Mouse (Mus musculus) ES-Bruce4 (cell line): Measurements from ENCODE around the gene Wars. TPM values are rescaled to one million over a fixed set of nuclear protein-coding genes. Genes with fewer than 3 reads are reported as not detected.
A peak's percentile ranks its signal among the peaks of the same experiment; 100 is the strongest.

Experiments
- H3K27ac ChIP-seq: 2 replicates; pipeline ENCODE4 v1.5.1; 2012; ENCODE audit warnings: low read length, inconsistent platforms; ENCODE audit not compliant: insufficient read depth
- H3K27me3 ChIP-seq: 2 replicates; pipeline ENCODE4 v1.6.1; 2012; ENCODE audit warnings: mild to moderate bottlenecking, low read length, inconsistent platforms; ENCODE audit not compliant: control insufficient read depth, poor library complexity, insufficient read depth, severe bottlenecking
- H3K36me3 ChIP-seq: 2 replicates; pipeline ENCODE4 v1.6.1; 2012; ENCODE audit warnings: inconsistent platforms, mild to moderate bottlenecking, low read length, moderate library complexity; ENCODE audit not compliant: control insufficient read depth, poor library complexity, insufficient read depth, severe bottlenecking
- H3K4me1 ChIP-seq: one replicate; pipeline ENCODE4 v1.8.1; 2011; ENCODE audit warnings: low read length; ENCODE audit not compliant: control insufficient read depth, insufficient read depth
- H3K4me3 ChIP-seq: 2 replicates; pipeline ENCODE4 v1.5.1; 2011; ENCODE audit warnings: low read depth, mild to moderate bottlenecking, low read length
- H3K9ac ChIP-seq: 2 replicates; pipeline ENCODE4 v1.6.1; 2012; ENCODE audit warnings: low read depth, mild to moderate bottlenecking, inconsistent platforms; ENCODE audit not compliant: poor library complexity, severe bottlenecking
- H3K9me3 ChIP-seq: replicated peaks from 2 replicates; pipeline ENCODE4 v1.6.1; 2012; ENCODE audit warnings: mild to moderate bottlenecking, low read length, inconsistent platforms; ENCODE audit not compliant: control insufficient read depth, poor library complexity, insufficient read depth, severe bottlenecking
- CTCF ChIP-seq: IDR thresholded peaks from one replicate; pipeline ENCODE4 v1.8.1; 2011; ENCODE audit warnings: low read depth, low read length
- EP300 ChIP-seq: IDR thresholded peaks from 2 replicates; pipeline ENCODE4 v1.6.1; 2011; ENCODE audit warnings: low read depth, low read length; ENCODE audit not compliant: insufficient read depth
- POLR2A ChIP-seq: IDR thresholded peaks from one replicate; pipeline ENCODE4 v1.8.1; 2011; ENCODE audit warnings: low read length; ENCODE audit not compliant: insufficient read depth
- polyA plus RNA-seq: library from polyadenylated mRNA; stranded (reverse); fragments of >200 nt; gene quantifications from 2 replicates; pipeline ENCODE4 v1.2.4, GENCODE M21; 2011; ENCODE audit warnings: low read depth; ENCODE audit not compliant: missing spikeins, insufficient read depth, insufficient read length

Gene Wars
- 68.0 and 71.4 TPM in 2 replicates for polyA plus RNA-seq

DNA sequence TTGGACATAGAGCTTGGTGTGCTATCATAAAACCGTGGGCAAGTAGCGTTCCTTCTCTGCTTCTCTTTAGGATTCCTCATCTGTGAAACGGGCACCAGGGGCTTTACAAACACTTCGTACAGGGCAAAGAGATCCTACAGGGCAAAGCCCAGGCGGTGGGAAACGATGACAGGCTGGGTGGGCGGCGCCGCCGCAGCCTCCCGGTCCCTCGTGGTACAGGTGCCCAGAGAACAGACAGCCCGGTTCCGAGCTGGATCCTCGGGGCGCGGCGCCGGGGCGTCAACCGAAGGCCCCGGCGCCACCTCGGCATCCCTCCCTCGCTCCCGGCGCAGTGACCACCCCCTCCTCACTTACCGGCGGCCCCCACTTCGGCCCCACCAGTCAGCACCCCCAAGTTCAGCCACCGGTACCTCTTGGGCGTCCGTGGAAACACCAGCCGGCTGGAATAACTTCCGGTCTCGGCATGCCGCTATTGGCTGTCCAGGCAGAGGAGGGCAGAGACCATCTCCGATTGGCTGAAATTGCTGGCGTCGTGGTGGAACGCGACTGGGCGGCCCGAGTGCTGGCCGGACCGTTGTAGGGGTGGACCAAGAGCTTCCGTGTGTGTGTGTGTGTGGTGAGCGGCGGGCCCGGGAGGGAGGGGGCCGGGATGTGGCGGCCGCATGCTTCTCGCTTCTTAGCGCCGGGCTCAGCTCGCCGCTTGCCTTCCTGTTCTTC lies at the start of gene Wars:
Gene Wars, minus strand, starts transcription at position 460 of the 717 bp plus-strand sequence.
- Histone ChIP-seq H3K27me3 (no peaks in the 10 kb centered on the region), H3K4me3 (peak within 1 kb of the TSS; percentile 100), H3K4me1 (no peaks in the 10 kb centered on the region), H3K9ac (peak within 1 kb of the TSS; percentile 81), H3K27ac (0 out of 2 replicates have a peak within 1 kb of the TSS, but pooled peaks have one; percentile 3), H3K9me3 (no peaks in the 10 kb centered on the region), H3K36me3 (no peaks in the 10 kb centered on the region; the same call in none of the 2 replicates)
- TF ChIP-seq CTCF (no peak), POLR2A (peak; percentile 92)

DNA sequence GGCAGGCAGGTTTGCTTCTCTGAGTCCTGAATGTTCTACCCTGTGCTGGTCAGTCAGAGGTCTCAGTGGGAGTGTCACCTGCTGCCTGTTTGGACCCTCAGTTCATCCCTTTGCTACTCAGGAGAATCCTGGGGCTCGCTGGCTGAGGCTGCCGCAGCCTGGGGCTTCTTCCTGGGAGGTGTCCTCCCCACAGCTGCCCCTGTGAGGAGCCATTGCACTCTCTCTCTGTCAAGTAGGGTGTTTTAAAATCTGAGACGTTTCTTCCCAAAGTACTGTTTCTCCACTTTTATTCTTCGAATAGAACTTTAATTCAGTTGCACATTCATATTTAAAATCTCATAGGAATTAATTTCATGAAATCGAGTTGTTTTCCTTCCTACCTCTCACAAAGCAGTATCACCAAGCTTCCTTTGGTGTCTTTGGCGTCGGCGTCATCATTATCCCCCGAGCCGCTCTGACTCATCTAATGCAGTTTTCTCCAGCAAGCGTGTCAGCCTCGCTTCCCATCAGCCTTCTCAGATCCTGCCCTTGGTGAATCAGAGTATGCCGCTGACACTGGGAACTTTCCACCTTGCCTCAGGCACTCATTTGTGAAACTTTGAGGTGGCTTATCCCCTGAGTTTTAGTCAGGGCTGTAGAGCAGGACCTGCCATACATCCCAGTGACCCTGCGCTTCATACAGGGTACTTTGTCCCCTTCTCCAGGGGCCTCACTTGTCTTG lies 48.4 kb upstream of the Wars start:
- no peak overlapping the region for H3K4me3 ChIP-seq
- H3K9me3 ChIP-seq: no peaks in the 10 kb centered on the region
- no peaks in the 10 kb centered on the region for H3K4me1 ChIP-seq
- no peaks in the 10 kb centered on the region for H3K36me3 ChIP-seq
- no peak for TF ChIP-seq CTCF
- H3K27me3 ChIP-seq: no peaks in the 10 kb centered on the region
- H3K27ac ChIP-seq: no peak overlapping the region
- H3K9ac ChIP-seq: no peak overlapping the region

DNA sequence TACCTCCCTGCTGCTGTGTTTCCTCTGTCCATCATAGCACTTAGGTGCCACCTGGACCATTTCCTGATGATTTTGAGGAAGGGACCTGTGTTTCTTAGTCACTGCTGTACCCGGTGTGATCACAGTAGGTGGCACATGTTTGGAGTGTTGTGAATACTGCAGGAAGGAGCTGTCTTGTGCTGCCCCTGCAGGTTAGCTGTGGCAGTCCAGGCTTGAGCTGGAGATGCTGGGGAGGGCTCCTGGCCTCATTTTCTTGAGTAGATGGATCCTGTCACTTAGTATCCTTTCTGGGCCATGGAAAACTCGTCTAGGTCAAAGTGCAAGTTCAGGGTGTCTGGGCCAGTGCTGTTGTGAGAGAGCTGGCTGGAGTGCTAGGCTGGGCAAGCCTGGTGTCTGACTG lies 47.3 kb upstream of the Wars start:
- Histone ChIP-seq H3K4me3 (no peak overlapping the region), H3K27me3 (no peaks in the 10 kb centered on the region), H3K9ac (no peak overlapping the region), H3K4me1 (no peaks in the 10 kb centered on the region), H3K9me3 (no peaks in the 10 kb centered on the region), H3K36me3 (no peaks in the 10 kb centered on the region), H3K27ac (no peak overlapping the region)
- TF ChIP-seq POLR2A (no peak), EP300 (no peak), CTCF (no peak)

DNA sequence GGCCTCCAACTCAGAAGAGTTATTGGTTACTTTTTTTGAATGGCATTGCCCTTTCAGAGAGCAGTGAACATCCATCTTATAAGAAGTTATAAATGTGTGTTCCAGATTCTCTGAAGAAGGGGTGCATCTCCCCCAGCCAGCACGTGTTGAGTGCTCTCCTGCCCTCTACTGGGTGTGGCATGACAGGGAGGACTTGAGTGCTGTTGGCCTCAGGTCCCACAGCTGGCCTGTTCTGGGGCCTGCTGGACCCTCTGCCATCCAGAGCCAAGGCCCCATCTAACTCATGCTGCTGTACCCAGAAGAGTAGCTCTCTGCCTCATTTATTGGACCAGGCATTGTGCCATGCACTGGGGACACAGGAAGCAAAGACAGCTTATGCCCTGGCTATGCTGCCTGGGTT lies 46.3 kb upstream of the Wars start:
- no peaks in the 10 kb centered on the region for H3K4me1 ChIP-seq
- H3K36me3 ChIP-seq: no peaks in the 10 kb centered on the region
- H3K9me3 ChIP-seq: no peaks in the 10 kb centered on the region
- no peak overlapping the region for H3K9ac ChIP-seq
- no peaks in the 10 kb centered on the region for H3K27me3 ChIP-seq
- TF ChIP-seq CTCF: no peak
- TF ChIP-seq EP300: no peak
- TF ChIP-seq POLR2A: no peak
- H3K27ac ChIP-seq: no peak overlapping the region
- H3K4me3 ChIP-seq: no peak overlapping the region

DNA sequence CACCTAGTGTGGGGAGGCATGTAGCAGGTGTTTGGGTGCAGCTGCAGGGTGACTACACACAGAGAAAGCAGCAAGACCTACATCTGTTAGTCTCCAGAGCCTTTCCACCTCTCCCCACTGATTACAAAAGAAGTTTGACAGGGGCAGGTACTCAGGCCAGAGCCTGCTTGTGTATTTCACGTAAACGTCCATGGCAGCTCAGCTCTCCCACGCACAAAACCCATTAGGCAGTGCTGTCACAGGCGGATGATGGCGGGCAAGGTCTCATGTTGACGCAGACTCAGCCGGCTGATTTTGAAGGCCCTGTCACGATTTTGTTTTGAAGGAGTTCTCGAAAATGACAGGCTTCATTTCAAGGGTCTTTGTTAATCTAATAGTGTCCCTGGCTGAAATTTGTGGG lies 45.3 kb upstream of the Wars start:
- no peak overlapping the region for H3K27ac ChIP-seq

DNA sequence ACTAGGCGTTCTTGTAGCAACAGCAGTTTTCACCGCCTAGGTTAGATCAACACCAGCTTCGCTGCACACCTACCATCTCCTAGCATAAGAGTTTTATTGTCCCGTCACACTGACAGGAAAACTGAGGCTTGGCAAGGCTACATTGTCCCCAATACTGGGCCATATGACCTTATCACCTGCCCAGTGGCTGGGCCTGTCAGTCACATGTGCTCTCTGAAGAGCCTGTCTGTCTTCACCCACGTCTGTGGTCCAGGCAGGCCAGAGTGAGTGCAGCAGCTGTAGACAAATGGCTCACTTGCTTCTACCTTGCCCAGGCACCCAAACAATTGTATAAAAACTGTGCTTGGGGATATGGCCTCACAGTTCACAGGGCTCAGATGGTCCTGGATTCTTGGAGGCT lies 44.9 kb upstream of the Wars start:
- H3K9ac ChIP-seq: no peak overlapping the region
- H3K36me3 ChIP-seq: no peaks in the 10 kb centered on the region
- no peaks in the 10 kb centered on the region for H3K9me3 ChIP-seq
- H3K27ac ChIP-seq: no peak overlapping the region
- H3K4me1 ChIP-seq: no peaks in the 10 kb centered on the region
- TF ChIP-seq CTCF (no peak), POLR2A (no peak), EP300 (no peak)
- no peak overlapping the region for H3K4me3 ChIP-seq
- no peaks in the 10 kb centered on the region for H3K27me3 ChIP-seq

More for the DNA sequence above, 45.3 kb upstream of the Wars start:
- H3K4me1 ChIP-seq: no peaks in the 10 kb centered on the region
- H3K27me3 ChIP-seq: no peaks in the 10 kb centered on the region
- TF ChIP-seq EP300: no peak
- no peak for TF ChIP-seq CTCF
- TF ChIP-seq POLR2A: no peak
- H3K9ac ChIP-seq: no peak overlapping the region
- no peaks in the 10 kb centered on the region for H3K9me3 ChIP-seq
- no peak overlapping the region for H3K4me3 ChIP-seq
- no peaks in the 10 kb centered on the region for H3K36me3 ChIP-seq
